Mouse (Mus musculus): ENCODE results near the gene Gart.

GRCm38 (mm10) chr16:91620185-91620584, 26.6 kb downstream of the Gart start:
- TF ChIP-seq CTCF (IDR thresholded peaks at IDR 0.05; ENCODE audit: low read depth, low read length) (no peak), POLR2A (IDR thresholded peaks at IDR 0.05; ENCODE audit: insufficient read depth, low read length) (no peak)
